Mouse (Mus musculus): ENCODE measurements around the gene Rad9b.

DNA sequence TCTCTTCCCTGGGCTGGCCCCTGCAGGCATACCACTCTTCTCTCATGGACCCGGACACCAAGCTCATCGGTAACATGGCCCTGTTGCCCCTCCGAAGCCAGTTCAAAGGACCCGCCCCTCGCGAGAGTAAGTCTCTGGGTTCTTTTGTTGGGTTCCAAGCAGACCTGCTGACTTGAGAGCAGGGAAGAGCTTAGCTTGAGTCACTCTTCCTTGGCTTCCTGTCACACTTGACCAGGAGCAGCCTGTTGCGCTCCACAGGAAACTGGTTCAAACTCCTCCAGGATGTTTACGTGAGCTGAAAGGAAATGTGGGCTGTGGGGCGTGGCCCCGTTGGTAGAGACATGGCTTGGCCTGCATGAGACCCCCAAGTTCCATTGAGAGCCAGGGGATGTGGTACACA, 42.8 kb upstream of the Rad9b start:
- TF ChIP-seq CTCF (conservative IDR thresholded peaks at IDR 0.05; ENCODE audit: insufficient read depth, insufficient read length, low read depth, low read length) (no peak), POLR2A (IDR thresholded peaks at IDR 0.05; ENCODE audit: low read depth, low read length) (no peak)

Measured in kidney, adult 2 months (tissue).